Mouse (Mus musculus): Measurements from ENCODE around the gene Irf1. TPM values are rescaled to one million over a fixed set of nuclear protein-coding genes. Genes with fewer than 3 reads are reported as not detected.

Gene Irf1
- total RNA-seq, 2 experiments from 2014 or later: 5.1 to 9.1 TPM

DNA sequence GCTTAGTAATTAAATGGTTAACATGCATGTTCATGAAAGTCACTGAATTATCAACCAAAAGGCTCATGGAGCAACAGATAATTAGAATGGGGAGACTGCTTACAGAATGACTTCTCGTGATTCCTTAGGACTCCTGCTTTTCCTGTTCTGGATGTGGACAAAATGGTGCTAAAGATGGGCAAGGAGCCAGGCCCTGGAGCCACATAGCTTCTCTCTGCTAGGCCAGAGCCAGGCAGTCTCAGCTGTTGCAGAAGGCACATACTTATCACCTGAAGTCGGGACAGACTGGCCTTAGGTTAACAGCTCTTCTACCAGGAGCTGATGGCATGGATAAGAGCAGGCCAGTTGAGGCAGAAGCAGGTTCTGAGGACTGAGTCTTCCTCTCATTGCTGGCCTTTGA is 40.9 kb downstream of the Irf1 start:
- DNase-seq: no peak

- DNase-seq: no peak
Observed at GRCm38 (mm10) chr11:53811312-53811711, 41.5 kb downstream of the Irf1 start.

DNA sequence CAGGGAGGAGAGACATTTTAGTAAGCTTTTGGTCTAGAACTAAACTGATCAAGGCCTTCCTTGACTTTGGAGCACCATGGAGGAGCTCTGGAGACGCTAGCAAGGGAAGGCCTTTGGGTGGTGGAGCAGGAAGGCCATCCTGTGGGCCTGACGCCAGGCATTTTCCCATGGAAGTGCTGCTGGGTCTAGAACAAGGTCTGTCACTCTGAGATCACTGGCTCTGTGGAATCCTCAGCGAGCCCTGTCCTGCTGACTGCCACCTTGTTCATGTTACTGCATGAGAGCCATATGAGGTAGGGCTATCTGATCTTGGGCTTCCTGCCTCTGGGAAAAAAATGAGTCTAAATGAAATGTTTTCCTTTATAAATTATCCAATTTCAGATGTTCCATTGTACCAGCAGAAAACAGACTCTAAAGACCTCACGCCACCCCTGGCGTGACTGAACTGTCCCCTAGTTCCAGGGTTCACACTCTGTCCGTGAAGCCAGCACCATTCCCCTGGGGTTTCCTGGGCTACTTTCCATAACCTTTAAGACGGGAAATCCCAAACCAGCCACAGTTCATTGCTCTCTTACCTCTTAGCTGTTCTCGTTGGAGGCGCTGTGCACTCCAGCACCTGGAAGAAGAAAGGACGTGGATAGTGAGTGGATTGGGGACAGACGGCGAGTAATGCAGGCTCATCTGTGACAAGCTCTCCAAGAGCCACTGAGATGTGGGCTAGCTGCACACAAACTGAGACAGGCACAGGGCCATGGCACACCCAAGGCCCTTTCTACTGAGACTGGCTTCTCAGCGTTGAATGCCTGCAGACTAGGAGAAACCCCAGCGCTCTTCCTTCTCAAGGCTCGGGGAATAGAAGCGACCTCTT is 43.4 kb downstream of the Irf1 start:
- DNase-seq: peak; percentile 54

- DNase-seq: no peak
Observed at GRCm38 (mm10) chr11:53814810-53815209, 45.0 kb downstream of the Irf1 start.

- no peak for DNase-seq
Observed at GRCm38 (mm10) chr11:53816841-53817375, 47.1 kb downstream of the Irf1 start.

- peak; percentile 43 for DNase-seq
Observed at GRCm38 (mm10) chr11:53818794-53819193, 49.0 kb downstream of the Irf1 start.

DNA sequence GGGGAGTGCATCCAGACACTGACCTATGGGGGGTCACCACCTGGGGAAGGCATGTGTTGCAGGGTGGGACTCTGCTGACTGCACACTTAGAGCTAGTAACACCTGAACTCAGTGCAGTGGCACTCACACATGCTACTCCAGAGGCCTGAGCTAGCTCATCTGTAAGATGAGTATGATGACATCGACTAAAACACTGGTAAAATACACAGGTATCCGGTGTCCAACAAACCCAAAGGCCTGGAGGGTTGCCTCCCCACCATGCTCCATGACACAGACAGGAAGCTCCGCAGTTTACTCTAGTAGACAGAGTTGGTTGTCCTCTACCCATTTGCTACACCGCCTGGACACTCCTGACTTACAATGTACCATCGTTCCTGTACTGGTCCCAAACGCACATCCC is 49.7 kb downstream of the Irf1 start:
- no peak for DNase-seq

DNA sequence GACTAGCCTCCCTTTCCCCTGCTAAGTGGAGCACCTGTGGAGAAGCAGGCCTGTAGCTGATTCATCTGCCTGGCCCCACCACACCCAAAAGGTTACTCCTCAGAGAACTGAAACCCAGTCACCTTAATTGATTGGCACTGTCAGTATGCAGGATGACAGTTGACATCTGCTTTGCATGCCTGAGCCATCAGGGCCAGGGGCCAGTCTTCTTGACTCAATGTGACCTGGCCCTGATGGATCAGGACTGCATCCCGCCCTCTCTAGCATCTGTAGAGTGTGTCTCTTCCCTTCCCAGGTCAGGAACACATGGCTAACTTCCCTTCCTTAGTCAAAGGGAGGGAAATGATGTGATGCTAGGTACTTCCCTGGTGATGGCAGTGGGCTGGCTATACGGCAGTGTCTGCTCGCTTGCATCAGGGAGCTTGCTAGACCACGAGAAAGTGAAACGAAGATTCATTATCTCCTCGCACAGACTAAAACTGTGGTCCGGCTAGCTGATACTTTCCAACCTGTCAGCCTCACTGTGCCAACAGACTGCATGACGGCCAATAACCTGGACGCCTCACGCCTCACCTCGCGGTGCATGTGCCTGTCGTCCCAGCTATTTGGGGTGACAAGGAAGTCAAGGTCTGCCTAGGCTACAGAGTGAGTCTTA is 50.8 kb downstream of the Irf1 start:
- no peak for DNase-seq

DNA sequence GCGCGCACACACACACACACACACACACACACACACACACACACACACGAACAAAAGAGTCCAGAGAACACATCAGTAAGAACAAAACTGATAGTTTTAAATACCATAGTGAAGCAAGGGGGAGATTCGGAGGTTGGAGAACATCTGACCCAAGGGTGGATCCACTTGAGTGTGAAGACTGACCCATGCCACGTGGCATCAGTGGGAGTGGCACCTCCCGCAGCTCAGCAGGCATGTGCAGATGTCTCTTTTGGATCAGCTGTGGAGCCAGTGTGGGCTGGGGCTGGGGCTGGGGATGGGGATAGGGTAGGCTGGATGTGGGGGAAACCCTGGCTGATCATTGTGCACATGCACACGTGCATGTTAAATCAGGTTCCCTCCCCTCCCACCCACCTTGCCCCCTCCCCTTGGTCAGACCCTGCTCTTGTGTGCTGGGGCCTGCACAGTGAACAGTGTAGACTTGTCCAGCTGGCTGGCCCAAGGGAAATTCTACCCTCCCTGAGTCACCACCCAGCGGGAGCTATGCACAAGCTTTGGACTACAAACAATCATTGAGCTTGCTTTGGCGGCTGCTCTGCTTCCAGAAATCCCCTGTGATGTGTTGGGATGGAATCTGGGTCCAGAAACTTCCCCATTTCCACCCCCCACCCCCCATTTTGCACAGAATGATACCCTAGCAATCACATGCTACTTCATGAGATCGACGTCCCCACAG is 51.6 kb downstream of the Irf1 start:
- DNase-seq: peak; percentile 42

DNA sequence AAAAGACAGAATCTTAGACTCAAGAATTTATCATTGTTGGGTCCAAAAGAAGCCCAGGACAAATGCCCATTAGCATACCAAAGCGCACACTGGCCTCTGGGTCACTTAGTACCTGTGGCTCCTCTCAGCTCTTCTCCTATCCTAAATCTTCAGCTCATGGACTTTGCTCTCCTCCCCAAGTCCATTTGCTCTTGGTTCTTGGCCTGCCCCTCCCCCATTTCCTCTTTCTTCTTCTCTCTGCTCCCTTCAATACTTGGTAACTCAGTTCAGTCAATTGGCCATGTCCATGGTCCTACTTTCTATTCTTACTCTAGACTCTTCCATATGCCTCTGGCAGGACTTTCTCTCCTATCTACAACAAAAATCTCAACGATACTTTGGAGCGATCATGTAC is 52.1 kb downstream of the Irf1 start:
- no peak for DNase-seq

GRCm38 (mm10) chr11:53825409-53825808 is 55.6 kb downstream of the Irf1 start:
- DNase-seq: no peak

Small RNAs within 50 kb of the gene (microRNA-seq; reads per million reads assigned to microRNA genes)
- gene Mir7671 (ENCODE audit: borderline replicate concordance in 2 of 2): 0 reads per million in 2 experiments

Other genes starting within 250 kb of the Irf1 start
- 1 to 10 TPM; 4.0 to 5.3 TPM for gene Kif3a, start 202.6 kb upstream of the Irf1 start, total RNA-seq (2021)
- gene Il4, start 151.3 kb upstream of the Irf1 start, total RNA-seq (2021): not detected
- gene Il13, start 135.3 kb upstream of the Irf1 start, total RNA-seq (2021): not detected
- 1 to 10 TPM; 4.9 to 5.1 TPM for gene Rad50, start 62.7 kb upstream of the Irf1 start, total RNA-seq (2021)
- not detected for gene Il5, start 49.2 kb upstream of the Irf1 start, total RNA-seq (2021)
- not detected for gene Gm17334, start 3.2 kb downstream of the Irf1 start, total RNA-seq (2021)
- gene Gm12216, start 89.2 kb downstream of the Irf1 start, total RNA-seq (2021): 1 to 10 TPM; 2.0 TPM
- 10 to 100 TPM; 10.6 to 10.7 TPM for gene Slc22a5, start 121.6 kb downstream of the Irf1 start, total RNA-seq (2021)
- 1 to 10 TPM in 1 of 2 experiments, under 1 TPM in 1; 1.00 to 1.4 TPM for gene Slc22a21, start 210.3 kb downstream of the Irf1 start, total RNA-seq (2021)

All from gastrocnemius, postnatal 25 days (tissue).